Mouse (Mus musculus) midbrain, embryonic 11.5 days (tissue): ENCODE results near the gene Vkorc1l1. TPM values are rescaled to one million over a fixed set of nuclear protein-coding genes. Genes with fewer than 3 reads are reported as not detected.

Experiments used
- ATAC-seq: fragments of 200-750 bp; cut with Nextera tagmentation; 2 replicates; pipeline ENCODE4 v1.8.0; 2017; ENCODE audit warnings: moderate TSS enrichment, moderate library complexity; ENCODE audit not compliant: low FRiP score
- DNase-seq: peaks from one replicate; pipeline ENCODE4 v3.0.0; 2015; ENCODE audit warnings: low spot score; ENCODE audit errors: missing footprints
- H3K27ac ChIP-seq: fragments of 300-500 bp; sonication (generic); 2 replicates; pipeline ENCODE4 v1.5.1; 2014; ENCODE audit warnings: low read depth, low read length
- H3K27me3 ChIP-seq: fragments of 300-500 bp; sonication (generic); 2 replicates; pipeline ENCODE4 v1.6.1; 2014; ENCODE audit warnings: mild to moderate bottlenecking, low read length, moderate library complexity, mixed read lengths; ENCODE audit not compliant: control insufficient read depth, insufficient read depth
- H3K36me3 ChIP-seq: fragments of 300-500 bp; sonication (generic); 2 replicates; pipeline ENCODE4 v1.6.1; 2014; ENCODE audit warnings: mild to moderate bottlenecking, low read length, moderate library complexity, mixed read lengths; ENCODE audit not compliant: control insufficient read depth, insufficient read depth
- H3K4me1 ChIP-seq: fragments of 300-500 bp; sonication (generic); 2 replicates; pipeline ENCODE4 v1.6.1; 2014; ENCODE audit warnings: low read length; ENCODE audit not compliant: control insufficient read depth, insufficient read depth
- H3K4me2 ChIP-seq: fragments of 300-500 bp; sonication (generic); 2 replicates; pipeline ENCODE4 v1.6.1; 2014; ENCODE audit warnings: mild to moderate bottlenecking, moderate library complexity
- H3K4me3 ChIP-seq: fragments of 300-500 bp; sonication (generic); 2 replicates; pipeline ENCODE4 v1.5.1; 2014; ENCODE audit warnings: low read depth, low read length
- H3K9ac ChIP-seq: fragments of 300-500 bp; sonication (generic); 2 replicates; pipeline ENCODE4 v1.6.1; 2014; ENCODE audit warnings: low read length
- H3K9me3 ChIP-seq: fragments of 300-500 bp; sonication (generic); 2 replicates; pipeline ENCODE4 v1.6.1; 2016; ENCODE audit warnings: low read length; ENCODE audit not compliant: control insufficient read depth
- WGBS: fragments of 180-500 bp; shearing (Covaris S2); extraction: QIAGEN DNeasy Blood & Tissue Kit; methylation state at CpG from one replicate; pipeline ENCODE4 v1.1.7; 2014; 5-methylcytosine and 5-hydroxymethylcytosine counted together
- polyA plus RNA-seq: library from polyadenylated mRNA; unstranded; fragments of >200 nt; fragmentation: Nextera tagmentation; extraction: Ambion mirVana; gene quantifications from 2 replicates; pipeline ENCODE4 v1.2.1, GENCODE M21; 2014

Vkorc1l1 gene
- polyA plus RNA-seq, 1 experiment from 2014 or later: 36.8 TPM

DNA sequence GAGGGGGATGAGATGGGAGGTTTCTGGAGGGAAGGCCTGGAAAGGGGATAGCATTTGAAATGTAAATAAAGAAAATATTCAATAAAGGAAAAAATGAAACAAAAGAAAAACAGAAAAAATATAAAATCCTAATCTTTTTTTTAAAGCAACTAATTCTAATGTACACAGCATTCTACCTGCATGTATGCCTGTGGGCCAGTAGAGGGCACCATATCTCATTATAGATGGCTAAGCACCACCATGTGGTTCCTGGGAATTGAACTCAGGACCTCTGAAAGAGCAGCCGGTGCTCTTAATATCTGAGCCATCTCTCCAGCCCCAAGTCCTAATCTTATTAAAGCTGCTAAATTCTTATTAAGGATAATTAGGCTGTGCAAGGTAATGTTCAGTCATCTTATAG, 65.6 kb downstream of the Vkorc1l1 start:
- ATAC-seq: no peak
- Histone ChIP-seq H3K9me3 (peaks cover 8% of the 10 kb centered on the region; the same call in 1 of the 2 replicates), H3K27me3 (no peaks in the 10 kb centered on the region), H3K4me3 (no peak overlapping the region), H3K36me3 (no peaks in the 10 kb centered on the region; the same call in 1 of the 2 replicates), H3K9ac (no peak overlapping the region), H3K4me1 (no peaks in the 10 kb centered on the region), H3K4me2 (no peak overlapping the region), H3K27ac (no peak overlapping the region)
- DNase-seq: peak; percentile 83
- 97% methylated on average over 1 of the region's 1 CpGs for WGBS

DNA sequence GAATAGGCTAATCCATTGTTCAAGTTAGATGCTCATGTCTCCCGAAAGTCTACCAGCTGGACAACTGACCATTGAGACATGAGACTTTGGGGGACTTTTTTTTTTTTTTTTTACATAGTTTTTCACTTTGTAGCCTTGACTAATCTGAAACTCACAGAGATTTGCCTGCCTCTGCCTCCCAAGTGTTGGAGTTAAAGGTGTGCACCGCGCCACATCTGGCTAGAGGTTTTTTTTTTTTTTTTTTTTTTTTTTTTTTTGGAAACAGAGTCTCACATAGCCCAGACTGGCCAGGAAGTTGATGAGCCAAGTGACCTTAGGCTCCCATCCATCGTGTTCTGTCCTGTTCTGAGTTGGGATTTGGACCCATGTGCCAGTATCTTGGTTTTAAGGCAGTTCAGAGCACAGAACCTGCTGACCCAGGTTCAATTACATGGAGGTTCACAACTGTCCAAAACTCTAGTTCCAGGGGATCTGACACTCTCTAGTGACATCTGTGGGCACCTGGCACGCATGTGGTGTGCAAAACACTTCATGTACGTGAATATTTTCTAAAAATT, 66.3 kb downstream of the Vkorc1l1 start:
- WGBS: 87% methylated on average over 6 of the region's 6 CpGs
- Histone ChIP-seq H3K36me3 (no peaks in the 10 kb centered on the region; the same call in 1 of the 2 replicates), H3K9ac (no peak overlapping the region), H3K9me3 (peaks cover 8% of the 10 kb centered on the region; the same call in 1 of the 2 replicates), H3K27ac (no peak overlapping the region), H3K4me3 (no peak overlapping the region), H3K4me1 (no peaks in the 10 kb centered on the region), H3K27me3 (no peaks in the 10 kb centered on the region), H3K4me2 (no peak overlapping the region)
- DNase-seq (peak; percentile 59), ATAC-seq (no peak)

DNA sequence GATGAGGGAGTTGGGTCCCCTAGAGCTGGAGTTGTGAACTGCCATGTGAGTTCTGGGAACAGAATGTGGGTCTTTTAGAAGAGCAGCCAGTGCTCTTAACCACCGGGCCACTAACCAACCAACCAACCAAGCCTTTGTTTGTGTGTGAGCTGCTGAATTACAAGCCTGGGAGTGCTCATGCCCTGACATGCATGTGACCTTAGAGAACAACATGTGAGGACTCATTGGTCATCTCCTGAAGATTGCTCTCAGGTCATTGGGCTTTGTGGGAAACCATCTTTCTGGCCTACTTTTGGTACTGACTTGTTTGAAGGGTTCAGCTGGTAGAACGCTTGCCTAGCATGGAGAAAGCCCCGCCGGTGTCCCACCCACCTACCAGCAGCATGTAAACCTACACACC, 68.0 kb downstream of the Vkorc1l1 start:
- Histone ChIP-seq H3K36me3 (no peaks in the 10 kb centered on the region; the same call in 1 of the 2 replicates), H3K4me3 (no peak overlapping the region), H3K27ac (no peak overlapping the region), H3K4me1 (no peaks in the 10 kb centered on the region), H3K9ac (no peak overlapping the region), H3K9me3 (peaks cover 4% of the 10 kb centered on the region; the same call in 1 of the 2 replicates), H3K4me2 (no peak overlapping the region), H3K27me3 (no peaks in the 10 kb centered on the region)
- ATAC-seq (no peak), DNase-seq (peak; percentile 64)
- 93% methylated on average over 4 of the region's 4 CpGs for WGBS

DNA sequence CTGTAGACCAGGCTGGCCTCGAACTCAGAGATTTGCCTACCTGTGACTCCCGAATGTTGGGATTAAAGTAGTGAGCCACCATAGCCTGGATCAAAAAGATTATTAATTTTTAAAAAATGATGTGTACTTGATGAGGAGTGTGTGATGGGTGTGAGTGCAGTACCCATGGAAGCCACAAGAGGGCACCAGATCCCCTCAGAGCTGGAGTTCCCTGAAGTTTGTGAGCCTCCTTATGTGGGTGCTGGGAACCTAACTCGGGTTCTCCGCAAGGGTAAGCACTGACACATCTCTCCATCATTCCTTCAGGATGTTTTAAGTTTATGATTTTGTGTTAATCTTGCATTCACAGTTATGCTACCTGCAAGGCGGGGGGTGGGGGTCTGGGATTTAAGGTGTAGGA, 69.2 kb downstream of the Vkorc1l1 start:
- H3K4me2 ChIP-seq: no peak overlapping the region
- H3K36me3 ChIP-seq: peaks cover 3% of the 10 kb centered on the region
- peaks cover 4% of the 10 kb centered on the region; the same call in 1 of the 2 replicates for H3K9me3 ChIP-seq
- H3K4me3 ChIP-seq: no peak overlapping the region
- H3K4me1 ChIP-seq: no peaks in the 10 kb centered on the region
- H3K27me3 ChIP-seq: no peaks in the 10 kb centered on the region
- 95% methylated on average over 5 of the region's 5 CpGs for WGBS
- no peak for ATAC-seq
- H3K9ac ChIP-seq: no peak overlapping the region
- no peak overlapping the region for H3K27ac ChIP-seq
- peak; percentile 83 for DNase-seq

DNA sequence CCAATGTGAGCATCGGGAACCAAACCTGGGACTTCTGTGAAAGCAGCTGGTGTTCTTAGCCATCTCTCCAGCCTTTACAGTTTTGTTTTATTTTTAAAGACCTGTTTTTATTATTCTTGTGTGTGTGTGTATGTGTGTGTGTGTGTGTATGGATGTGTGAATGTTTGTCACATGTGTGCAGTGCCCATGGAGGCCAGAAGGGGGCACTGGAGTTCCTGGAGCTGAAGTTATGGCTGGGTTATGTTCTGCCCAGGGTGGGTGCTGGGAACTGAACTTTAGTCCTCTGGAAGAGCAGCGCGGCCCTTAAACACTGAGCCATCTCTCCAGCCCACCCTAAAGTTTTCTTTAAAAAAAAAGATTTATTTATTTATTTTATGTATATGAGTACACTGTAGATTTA, 73.3 kb downstream of the Vkorc1l1 start:
- Histone ChIP-seq H3K9ac (no peak overlapping the region), H3K4me3 (no peak overlapping the region), H3K9me3 (peaks cover 4% of the 10 kb centered on the region; the same call in 1 of the 2 replicates), H3K27ac (no peak overlapping the region), H3K4me1 (no peaks in the 10 kb centered on the region), H3K27me3 (no peaks in the 10 kb centered on the region), H3K4me2 (no peak overlapping the region), H3K36me3 (peaks cover 3% of the 10 kb centered on the region)
- no peak for ATAC-seq
- DNase-seq: peak; percentile 51
- WGBS: 98% methylated on average over 3 of the region's 3 CpGs

DNA sequence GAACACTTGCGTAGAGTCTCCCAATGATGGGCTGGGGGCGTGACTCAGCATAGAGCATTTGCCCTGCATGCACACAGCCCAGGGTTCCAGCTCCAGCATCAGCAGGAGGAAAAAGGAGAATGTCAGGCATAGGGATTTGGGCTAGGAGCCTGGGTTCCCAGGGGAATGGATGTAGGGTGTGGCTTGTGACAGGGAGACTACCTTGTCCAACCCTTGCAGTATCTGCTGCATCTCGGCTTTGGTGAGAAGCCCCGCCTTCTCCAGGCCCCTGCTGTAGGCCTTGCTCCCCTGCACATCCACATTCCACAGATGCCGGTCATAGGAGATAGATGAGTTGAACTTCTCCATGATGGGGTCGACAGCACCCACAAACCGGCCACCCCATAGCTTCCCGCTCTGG, 77.7 kb downstream of the Vkorc1l1 start:
- H3K4me2 ChIP-seq: no peak overlapping the region
- no peaks in the 10 kb centered on the region for H3K9me3 ChIP-seq
- H3K36me3 ChIP-seq: peaks cover 3% of the 10 kb centered on the region; the same call in 1 of the 2 replicates
- H3K27me3 ChIP-seq: no peaks in the 10 kb centered on the region
- no peak overlapping the region for H3K9ac ChIP-seq
- 76% methylated on average over 8 of the region's 8 CpGs for WGBS
- no peak for ATAC-seq
- no peak overlapping the region for H3K4me3 ChIP-seq
- no peaks in the 10 kb centered on the region; the same call in 1 of the 2 replicates for H3K4me1 ChIP-seq
- no peak for DNase-seq
- no peak overlapping the region for H3K27ac ChIP-seq

DNA sequence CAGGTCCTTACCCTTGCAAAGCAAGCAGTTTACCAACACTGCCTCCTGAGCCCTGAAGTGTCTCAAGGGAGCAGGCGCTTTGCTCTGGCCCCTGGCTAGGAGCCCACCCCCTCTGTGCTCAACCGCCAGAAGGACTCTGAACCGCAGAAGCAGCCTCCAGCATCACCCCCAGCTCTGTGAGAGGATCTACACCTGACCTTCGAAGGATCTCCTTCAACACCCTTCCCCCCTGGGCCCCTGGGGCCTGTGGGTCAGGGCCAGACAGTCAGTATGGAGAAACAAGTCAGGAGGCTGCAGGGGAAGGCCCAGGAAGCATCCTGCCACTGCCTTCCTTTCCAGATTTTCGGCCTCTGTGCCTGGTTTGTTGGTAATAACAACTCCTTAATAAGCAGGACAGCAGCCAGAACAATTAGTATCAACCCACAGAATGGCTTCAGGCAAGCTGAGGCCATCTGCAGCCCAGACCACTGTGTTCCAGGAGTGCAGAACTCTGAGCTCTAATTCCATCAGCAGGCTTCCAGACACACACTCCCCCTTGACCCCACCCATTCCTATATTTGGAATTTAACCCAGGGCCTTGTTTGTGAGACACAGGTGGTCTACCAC, 79.7 kb downstream of the Vkorc1l1 start:
- Histone ChIP-seq H3K27me3 (no peaks in the 10 kb centered on the region), H3K4me3 (no peak overlapping the region), H3K4me2 (no peak overlapping the region), H3K9me3 (no peaks in the 10 kb centered on the region), H3K9ac (no peak overlapping the region), H3K27ac (no peak overlapping the region), H3K4me1 (no peaks in the 10 kb centered on the region; the same call in 1 of the 2 replicates), H3K36me3 (no peaks in the 10 kb centered on the region)
- DNase-seq (peak; percentile 19), ATAC-seq (no peak)
- WGBS: 74% methylated on average over 5 of the region's 5 CpGs

DNA sequence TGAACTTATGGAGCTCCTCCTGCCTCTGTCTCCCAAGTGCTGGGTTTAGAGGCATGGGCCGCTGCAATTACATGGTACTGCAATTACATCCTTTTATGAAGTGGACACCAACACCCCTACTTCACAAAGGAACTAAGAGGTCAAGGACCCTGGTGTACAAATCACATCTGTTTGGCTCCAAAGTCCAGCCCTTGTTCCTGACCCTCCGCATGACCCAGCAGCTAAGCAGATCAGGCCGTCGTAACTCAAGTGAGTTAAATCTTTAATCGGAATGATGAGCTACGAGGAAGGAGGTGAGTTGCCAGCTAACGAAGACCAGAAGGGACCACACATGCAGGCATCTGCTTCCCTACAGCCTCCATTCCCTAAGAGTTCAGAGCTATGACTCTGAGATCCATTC, 80.6 kb downstream of the Vkorc1l1 start:
- no peaks in the 10 kb centered on the region; the same call in 1 of the 2 replicates for H3K4me1 ChIP-seq
- no peak overlapping the region for H3K4me2 ChIP-seq
- WGBS: 79% methylated on average over 7 of the region's 7 CpGs
- H3K27ac ChIP-seq: no peak overlapping the region
- H3K9ac ChIP-seq: no peak overlapping the region
- ATAC-seq: no peak
- H3K27me3 ChIP-seq: no peaks in the 10 kb centered on the region
- H3K36me3 ChIP-seq: no peaks in the 10 kb centered on the region
- H3K9me3 ChIP-seq: no peaks in the 10 kb centered on the region
- no peak overlapping the region for H3K4me3 ChIP-seq
- DNase-seq: no peak

DNA sequence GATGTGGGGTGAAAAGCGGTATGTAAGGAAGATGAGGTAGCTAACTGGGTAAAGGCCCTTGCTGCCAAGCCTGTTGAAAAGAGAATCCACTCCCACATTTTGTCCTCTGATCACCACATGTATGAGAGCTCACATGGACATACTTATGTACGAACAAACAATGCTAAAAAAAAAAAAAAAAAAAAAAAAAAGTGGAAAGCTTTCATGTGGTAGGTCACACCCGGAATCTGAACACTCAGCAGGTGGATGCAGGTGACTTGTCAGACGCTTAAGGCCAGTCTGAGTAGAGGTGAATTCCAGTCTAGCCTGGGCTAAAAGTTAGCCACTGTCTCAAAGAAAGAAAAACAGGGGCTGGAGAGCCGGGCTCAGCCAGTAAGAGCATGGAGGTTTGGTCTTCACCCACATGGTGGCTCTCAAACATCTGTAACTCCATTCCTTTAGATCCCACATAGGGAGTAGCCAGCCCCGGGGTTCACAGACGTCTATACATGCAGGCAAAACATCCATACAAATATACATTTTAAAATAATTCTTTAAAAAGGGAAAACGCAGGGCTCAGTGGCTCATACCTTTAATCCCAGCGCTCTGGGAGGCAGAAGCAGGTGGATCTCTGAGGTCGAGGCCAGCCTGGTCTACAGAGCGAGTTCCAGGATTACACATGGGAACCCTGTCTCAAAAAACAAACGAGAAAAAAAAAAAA, 81.4 kb downstream of the Vkorc1l1 start:
- Histone ChIP-seq H3K4me1 (no peaks in the 10 kb centered on the region; the same call in 1 of the 2 replicates), H3K4me2 (peak overlapping the region; percentile 76; the same call in 1 of the 2 replicates), H3K27me3 (no peaks in the 10 kb centered on the region), H3K36me3 (no peaks in the 10 kb centered on the region), H3K27ac (no peak overlapping the region), H3K4me3 (peak overlapping the region; percentile 50; the same call in 1 of the 2 replicates), H3K9ac (no peak overlapping the region), H3K9me3 (no peaks in the 10 kb centered on the region)
- ATAC-seq (0 out of 2 replicates have a peak, but pooled peaks have one; percentile 10), DNase-seq (peak; percentile 87)
- 42% methylated on average over 12 of the region's 12 CpGs for WGBS
